Mouse (Mus musculus): ENCODE results near the gene Thsd4. TPM values are rescaled to one million over a fixed set of nuclear protein-coding genes. Genes with fewer than 3 reads are reported as not detected.
"Not testable (repeated sequence)": the region's sequence is repeated elsewhere in the genome, so short reads cannot be mapped to it uniquely, and the experiment has no call there.

The Thsd4 gene
- polyA plus RNA-seq, 1 experiment from 2014 or later, result 31.0 TPM

DNA sequence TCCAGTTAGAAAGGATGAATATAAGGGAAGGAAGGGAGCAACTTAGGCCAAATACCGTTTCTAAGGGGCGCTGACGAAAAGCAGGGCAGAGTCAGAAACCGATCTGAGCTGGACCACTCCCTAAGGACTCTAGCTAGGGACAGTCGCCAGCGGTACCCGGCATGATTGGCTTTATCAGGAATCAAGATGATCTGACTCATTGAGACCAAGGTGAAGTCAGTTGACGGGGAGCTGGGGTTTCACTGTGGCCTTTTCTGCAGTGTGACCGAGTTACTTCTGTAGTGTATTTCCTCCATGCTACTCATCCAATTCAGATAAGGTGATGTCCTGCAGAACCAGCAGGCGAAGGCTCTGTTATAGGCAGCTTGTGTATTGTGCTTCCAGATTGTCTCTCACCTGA lies 556.8 kb downstream of the Thsd4 start:
- no peak overlapping the region for H3K9ac ChIP-seq
- H3K27me3 ChIP-seq, result no peaks in the 10 kb centered on the region
- H3K9me3 ChIP-seq (replicated peaks), result no peaks in the 10 kb centered on the region
- no peak for ATAC-seq (replicated peaks; ENCODE audit: low FRiP score)
- 83% methylated on average over 10 of the region's 10 CpGs for WGBS
- H3K4me1 ChIP-seq, result peaks cover 19% of the 10 kb centered on the region
- no peaks in the 10 kb centered on the region for H3K36me3 ChIP-seq
- no peak overlapping the region for H3K4me2 ChIP-seq
- 0 out of 2 replicates have a peak overlapping the region, but pooled peaks have one; percentile 9 for H3K27ac ChIP-seq
- H3K4me3 ChIP-seq (replicated peaks), result no peak overlapping the region

DNA sequence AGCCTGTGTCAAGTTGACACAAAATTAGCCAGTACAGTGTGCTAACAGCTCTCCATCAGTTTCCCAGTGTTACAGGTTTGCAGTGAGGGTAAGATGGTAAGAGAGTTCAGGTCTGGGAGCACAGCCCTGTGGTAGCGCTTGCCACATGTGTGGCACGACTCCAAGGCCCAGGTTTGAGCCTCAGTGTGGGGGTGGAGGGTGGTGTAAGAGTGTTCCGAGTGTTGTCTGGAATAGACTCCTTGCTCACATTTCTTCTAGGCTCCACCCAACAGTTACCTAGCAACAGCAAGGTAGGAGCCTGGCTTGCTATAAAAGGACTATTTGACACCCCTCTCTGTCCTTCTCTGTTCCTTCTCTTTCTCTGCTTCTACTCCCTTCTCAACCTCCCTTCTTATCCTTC lies 557.5 kb downstream of the Thsd4 start:
- no peak overlapping the region for H3K4me3 ChIP-seq (replicated peaks)
- 45% methylated on average over 3 of the region's 3 CpGs for WGBS
- H3K27me3 ChIP-seq, result no peaks in the 10 kb centered on the region
- no peaks in the 10 kb centered on the region for H3K36me3 ChIP-seq
- no peak overlapping the region for H3K9ac ChIP-seq
- no peak for ATAC-seq (replicated peaks; ENCODE audit: low FRiP score)
- H3K4me2 ChIP-seq, result no peak overlapping the region
- peaks cover 22% of the 10 kb centered on the region for H3K4me1 ChIP-seq
- no peaks in the 10 kb centered on the region for H3K9me3 ChIP-seq (replicated peaks)
- H3K27ac ChIP-seq, result no peak overlapping the region

DNA sequence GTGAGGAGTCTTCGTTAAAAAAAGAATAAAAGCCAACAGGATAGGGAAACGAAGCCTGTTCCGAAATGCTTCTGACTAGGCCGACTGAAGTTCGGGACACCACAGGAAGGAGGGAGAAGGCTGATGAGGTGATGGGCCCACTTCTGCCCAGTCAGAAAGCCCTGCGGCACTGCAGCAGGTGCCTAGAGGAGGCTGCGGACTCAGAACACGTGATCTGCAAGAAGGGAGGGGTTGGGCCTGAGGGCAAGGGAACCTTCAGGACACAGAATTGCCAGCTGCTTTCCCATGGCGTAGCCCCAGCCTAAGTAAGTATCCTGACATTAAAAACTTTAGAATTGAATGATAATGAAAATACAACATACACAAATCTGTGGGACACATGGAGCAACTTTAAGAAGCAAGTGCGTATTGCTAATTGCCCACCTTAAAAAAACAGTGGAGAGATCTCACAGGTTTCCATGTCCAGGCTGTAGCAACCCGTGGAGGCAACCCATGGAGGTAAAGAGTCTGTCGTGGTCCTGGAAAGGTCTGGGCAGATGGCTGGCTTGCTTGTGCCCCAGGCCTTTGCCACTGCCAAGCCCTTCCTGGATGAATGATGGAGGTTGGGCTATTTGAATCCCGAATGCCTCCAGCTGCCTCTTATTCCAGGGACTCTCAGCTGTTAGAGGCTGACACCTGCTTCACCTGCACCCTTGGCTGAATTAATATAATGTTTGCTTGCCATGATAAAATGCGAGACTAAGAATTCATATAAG lies 560.5 kb downstream of the Thsd4 start:
- H3K4me1 ChIP-seq, result peaks cover 23% of the 10 kb centered on the region
- no peaks in the 10 kb centered on the region for H3K36me3 ChIP-seq
- ATAC-seq (replicated peaks; ENCODE audit: low FRiP score), result no peak
- H3K4me2 ChIP-seq, result no peak overlapping the region
- no peak overlapping the region for H3K4me3 ChIP-seq (replicated peaks)
- H3K27me3 ChIP-seq, result no peaks in the 10 kb centered on the region
- H3K9ac ChIP-seq, result no peak overlapping the region
- no peaks in the 10 kb centered on the region for H3K9me3 ChIP-seq (replicated peaks)
- H3K27ac ChIP-seq, result no peak overlapping the region
- 65% methylated on average over 14 of the region's 14 CpGs for WGBS

- peaks cover 19% of the 10 kb centered on the region for H3K4me1 ChIP-seq
- no peaks in the 10 kb centered on the region for H3K27me3 ChIP-seq
- 85% methylated on average over 10 of the region's 10 CpGs for WGBS
- no peak within 1 kb of the TSS for H3K9ac ChIP-seq
- no peak for ATAC-seq (replicated peaks; ENCODE audit: low FRiP score)
- no peak within 1 kb of the TSS for H3K4me2 ChIP-seq
- no peak within 1 kb of the TSS for H3K4me3 ChIP-seq (replicated peaks)
- no peak within 1 kb of the TSS for H3K27ac ChIP-seq
- no peaks in the 10 kb centered on the region for H3K36me3 ChIP-seq
- H3K9me3 ChIP-seq (replicated peaks), result no peaks in the 10 kb centered on the region
Measured at GRCm38 (mm10) chr9:59960559-59960958, 561.3 kb downstream of the Thsd4 start, which contains the start of gene Nr2e3. Gene Nr2e3, minus strand, starts transcription at chr9:59960659.

DNA sequence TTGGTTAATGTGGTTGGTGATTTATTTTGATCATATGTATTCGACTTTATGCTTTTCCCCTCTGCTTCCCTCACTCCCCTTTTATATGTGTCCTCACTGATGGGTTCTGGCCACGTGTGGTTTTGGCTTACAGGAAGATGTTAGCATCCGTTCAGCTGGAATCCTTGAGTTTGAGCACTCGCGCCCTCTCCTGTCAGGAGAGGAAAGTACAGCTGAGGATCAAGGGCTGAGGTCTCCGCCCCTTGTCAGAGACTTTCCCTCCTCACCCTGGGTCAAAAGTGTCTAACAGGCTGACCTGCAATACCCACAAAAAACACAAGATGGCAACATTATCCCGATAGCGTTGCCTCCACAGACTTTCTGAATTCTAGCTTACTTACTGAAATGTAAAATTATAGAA lies 562.6 kb downstream of the Thsd4 start:
- WGBS, result 3% methylated on average over 8 of the region's 8 CpGs
- Histone ChIP-seq H3K27me3 (no peaks in the 10 kb centered on the region), H3K4me1 (peaks cover 8% of the 10 kb centered on the region), H3K27ac (no peak overlapping the region), H3K9me3 (replicated peaks) (no peaks in the 10 kb centered on the region), H3K4me2 (no peak overlapping the region), H3K9ac (no peak overlapping the region), H3K4me3 (replicated peaks) (no peak overlapping the region), H3K36me3 (no peaks in the 10 kb centered on the region)
- peak; percentile 59; the same call in 1 of the 2 replicates for ATAC-seq (replicated peaks; ENCODE audit: low FRiP score)

DNA sequence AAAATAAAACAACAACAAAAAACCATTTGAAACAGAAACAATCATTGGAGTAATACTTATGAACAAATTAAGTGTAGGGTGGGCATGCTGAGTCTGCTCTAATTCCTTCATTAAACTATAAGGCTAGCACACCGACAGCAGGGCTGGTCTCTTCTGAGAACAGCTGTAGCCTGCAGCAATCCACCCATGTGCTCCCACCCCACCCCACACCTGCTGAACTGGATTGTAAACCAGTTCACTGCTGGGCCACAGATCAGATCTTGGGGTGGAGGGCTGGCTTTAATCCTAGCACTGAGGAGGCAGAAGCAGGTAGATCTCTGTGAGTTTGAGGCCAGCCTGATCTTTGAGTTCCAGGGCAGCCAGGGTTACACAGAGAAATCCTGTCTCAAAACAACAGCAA lies 563.7 kb downstream of the Thsd4 start:
- ATAC-seq (replicated peaks; ENCODE audit: low FRiP score); H3K27me3 ChIP-seq; H3K4me2 ChIP-seq; H3K27ac ChIP-seq; H3K9ac ChIP-seq; H3K9me3 ChIP-seq (replicated peaks); H3K4me1 ChIP-seq; H3K36me3 ChIP-seq; H3K4me3 ChIP-seq (replicated peaks): not testable (repeated sequence)
- WGBS, result 67% methylated on average over 1 of the region's 1 CpGs

GRCm38 (mm10) chr9:59956496-59956895 lies 565.4 kb downstream of the Thsd4 start:
- H3K36me3 ChIP-seq, result no peaks in the 10 kb centered on the region
- H3K27ac ChIP-seq, result no peak overlapping the region
- H3K27me3 ChIP-seq, result no peaks in the 10 kb centered on the region
- peaks cover 8% of the 10 kb centered on the region; the same call in 1 of the 2 replicates for H3K4me1 ChIP-seq
- peak overlapping the region; percentile 41; the same call in 1 of the 2 replicates for H3K4me2 ChIP-seq
- H3K9me3 ChIP-seq (replicated peaks), result no peaks in the 10 kb centered on the region
- no peak overlapping the region for H3K9ac ChIP-seq
- ATAC-seq (replicated peaks; ENCODE audit: low FRiP score), result no peak
- peak overlapping the region; percentile 24; the same call in 1 of the 2 replicates for H3K4me3 ChIP-seq (replicated peaks)
- WGBS, result 50% methylated on average over 6 of the region's 6 CpGs

- H3K27ac ChIP-seq, result no peak overlapping the region
- no peak overlapping the region for H3K4me3 ChIP-seq (replicated peaks)
- peaks cover 8% of the 10 kb centered on the region; the same call in 1 of the 2 replicates for H3K4me1 ChIP-seq
- H3K36me3 ChIP-seq, result no peaks in the 10 kb centered on the region
- H3K9ac ChIP-seq, result no peak overlapping the region
- H3K27me3 ChIP-seq, result no peaks in the 10 kb centered on the region
- H3K9me3 ChIP-seq (replicated peaks), result no peaks in the 10 kb centered on the region
- no peak for ATAC-seq (replicated peaks; ENCODE audit: low FRiP score)
- 81% methylated on average over 6 of the region's 6 CpGs for WGBS
- H3K4me2 ChIP-seq, result no peak overlapping the region
Measured at GRCm38 (mm10) chr9:59955692-59956091, 566.2 kb downstream of the Thsd4 start.

DNA sequence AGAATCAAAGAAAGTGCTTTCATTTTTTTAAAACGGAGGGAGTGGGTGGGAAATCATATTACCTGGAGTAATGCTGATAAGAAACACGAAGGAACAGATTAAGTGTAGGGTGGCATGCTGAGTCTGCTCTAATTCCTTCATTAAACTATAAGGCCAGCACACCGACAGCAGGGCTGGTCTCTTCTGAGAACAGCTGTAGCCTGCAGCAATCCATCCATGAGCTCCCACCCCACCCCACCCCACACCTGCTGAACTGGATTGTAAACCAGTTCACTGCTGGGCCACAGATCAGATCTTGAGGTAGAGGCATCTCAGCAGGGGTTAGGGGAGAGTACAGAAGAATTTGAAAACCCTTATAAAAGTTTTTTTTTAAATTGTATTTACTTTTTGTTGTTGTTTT lies 566.6 kb downstream of the Thsd4 start:
- H3K4me1 ChIP-seq, result peaks cover 8% of the 10 kb centered on the region; the same call in 1 of the 2 replicates
- H3K9me3 ChIP-seq (replicated peaks), result no peaks in the 10 kb centered on the region
- H3K27me3 ChIP-seq, result no peaks in the 10 kb centered on the region
- WGBS, result 56% methylated on average over 3 of the region's 3 CpGs
- H3K36me3 ChIP-seq, result no peaks in the 10 kb centered on the region
- H3K9ac ChIP-seq, result no peak overlapping the region
- H3K4me2 ChIP-seq, result no peak overlapping the region
- no peak overlapping the region for H3K4me3 ChIP-seq (replicated peaks)
- no peak for ATAC-seq (replicated peaks; ENCODE audit: low FRiP score)
- H3K27ac ChIP-seq, result no peak overlapping the region

DNA sequence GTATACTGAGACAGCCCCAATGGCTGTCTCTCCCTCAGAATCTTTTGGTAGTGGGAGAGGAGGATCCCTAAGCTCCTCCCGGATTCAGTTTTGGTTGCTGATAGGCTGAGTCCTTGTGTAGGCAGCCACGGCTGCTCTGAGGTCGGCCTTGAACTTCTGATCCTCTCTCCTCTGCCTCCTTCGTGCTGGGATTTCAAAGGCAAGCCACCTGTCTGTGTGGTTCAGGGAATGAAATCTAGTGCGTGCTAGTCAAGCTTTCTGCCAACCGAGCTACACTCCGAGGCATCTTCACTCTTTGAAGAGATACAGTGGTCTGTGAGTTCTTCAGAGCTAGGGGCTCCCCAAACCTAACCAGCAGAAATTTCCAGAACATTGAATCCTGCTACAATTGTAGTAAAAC lies 568.3 kb downstream of the Thsd4 start:
- 77% methylated on average over 7 of the region's 7 CpGs for WGBS
- no peak overlapping the region for H3K27ac ChIP-seq

GRCm38 (mm10) chr9:59952515-59953070 lies 569.3 kb downstream of the Thsd4 start:
- no peaks in the 10 kb centered on the region for H3K36me3 ChIP-seq
- H3K27ac ChIP-seq, result no peak overlapping the region
- no peak overlapping the region for H3K4me2 ChIP-seq
- no peak overlapping the region for H3K9ac ChIP-seq
- no peaks in the 10 kb centered on the region for H3K27me3 ChIP-seq
- WGBS, result 74% methylated on average over 8 of the region's 8 CpGs
- H3K4me1 ChIP-seq, result 0 out of 2 replicates have a peak, but pooled peaks cover 8% of the 10 kb centered on the region
- no peaks in the 10 kb centered on the region for H3K9me3 ChIP-seq (replicated peaks)
- H3K4me3 ChIP-seq (replicated peaks), result no peak overlapping the region
- ATAC-seq (replicated peaks; ENCODE audit: low FRiP score), result no peak

More for the DNA sequence above, 568.3 kb downstream of the Thsd4 start:
- Histone ChIP-seq H3K9ac (no peak overlapping the region), H3K9me3 (replicated peaks) (no peaks in the 10 kb centered on the region), H3K27me3 (no peaks in the 10 kb centered on the region), H3K4me1 (0 out of 2 replicates have a peak, but pooled peaks cover 4% of the 10 kb centered on the region), H3K4me3 (replicated peaks) (no peak overlapping the region), H3K36me3 (no peaks in the 10 kb centered on the region), H3K4me2 (no peak overlapping the region)
- ATAC-seq (replicated peaks; ENCODE audit: low FRiP score), result no peak

- H3K27me3 ChIP-seq, result no peaks in the 10 kb centered on the region
- H3K9ac ChIP-seq, result no peak overlapping the region
- no peak overlapping the region for H3K27ac ChIP-seq
- H3K4me2 ChIP-seq, result no peak overlapping the region
- no peak overlapping the region for H3K4me3 ChIP-seq (replicated peaks)
- 67% methylated on average over 4 of the region's 4 CpGs for WGBS
- no peaks in the 10 kb centered on the region for H3K9me3 ChIP-seq (replicated peaks)
- 0 out of 2 replicates have a peak, but pooled peaks cover 8% of the 10 kb centered on the region for H3K4me1 ChIP-seq
- no peak for ATAC-seq (replicated peaks; ENCODE audit: low FRiP score)
- no peaks in the 10 kb centered on the region for H3K36me3 ChIP-seq
Measured at GRCm38 (mm10) chr9:59951943-59952342, 569.9 kb downstream of the Thsd4 start.
